Mouse (Mus musculus) heart, adult 11 months (tissue): ENCODE results near the gene Gm44965.

Experiments used
- DNase-seq: peaks from one replicate; pipeline ENCODE4 v3.0.0; 2022

Gene Gm44965

GRCm38 (mm10) chr6:48627511-48627924 lies 33.8 kb downstream of the Gm44965 start:
- peak; percentile 89 for DNase-seq

DNA sequence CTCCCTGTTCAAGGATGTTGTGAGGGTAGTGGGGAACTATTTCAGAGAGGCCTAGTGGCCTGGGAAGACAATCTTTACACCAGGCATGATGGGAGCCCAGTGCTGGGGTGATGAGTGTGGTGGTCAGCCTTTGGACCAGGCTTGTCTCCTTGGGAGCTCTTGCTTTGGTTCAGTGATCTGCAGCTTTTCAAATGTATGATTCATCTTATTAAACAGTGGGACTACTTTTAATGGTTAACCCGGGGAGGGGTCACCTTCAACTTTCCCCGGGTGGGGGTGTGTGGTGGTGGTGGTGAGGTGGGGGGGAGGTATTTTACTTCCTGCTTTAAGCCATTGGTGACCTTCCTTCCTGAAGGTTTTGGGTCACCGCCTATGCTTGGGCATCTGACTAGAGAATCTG lies 34.6 kb downstream of the Gm44965 start:
- peak; percentile 86 for DNase-seq

DNA sequence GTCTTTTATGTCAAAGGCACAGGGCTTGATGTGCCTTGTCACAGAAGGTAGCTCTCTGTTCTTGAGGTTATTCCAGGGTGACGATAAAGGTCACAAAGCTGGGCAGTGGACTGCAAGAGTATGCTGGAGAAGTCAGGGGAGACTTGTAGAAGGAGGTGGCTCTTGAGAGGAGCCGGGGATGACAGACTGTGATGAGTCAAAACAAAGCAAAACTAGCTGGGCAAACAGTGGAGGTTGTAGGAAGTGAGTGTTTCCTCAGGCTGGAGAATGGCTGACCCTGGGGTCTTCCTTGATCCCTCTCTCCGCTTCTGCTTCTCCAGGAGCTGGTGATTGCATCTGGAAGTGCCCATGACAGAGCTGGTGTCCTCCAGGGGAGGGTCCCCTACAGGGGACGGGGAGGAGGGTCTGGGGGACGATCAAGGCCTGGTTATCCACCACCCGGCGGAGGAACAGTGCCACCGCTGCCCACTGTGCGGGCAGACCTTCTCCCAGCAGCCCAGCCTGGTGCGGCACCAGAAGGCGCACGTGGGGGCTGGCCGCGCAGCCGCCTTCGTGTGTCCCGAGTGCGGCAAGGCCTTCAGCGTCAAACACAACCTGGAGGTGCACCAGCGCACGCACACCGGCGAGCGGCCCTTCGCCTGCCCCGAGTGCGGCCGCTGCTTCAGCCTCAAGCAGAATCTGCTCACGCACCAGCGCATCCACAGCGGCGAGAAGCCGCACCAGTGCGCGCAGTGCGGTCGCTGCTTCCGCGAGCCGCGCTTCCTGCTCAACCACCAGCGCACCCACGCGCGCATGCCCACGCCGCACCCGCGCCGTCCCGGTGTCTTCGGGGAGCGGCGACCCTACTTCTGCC lies 35.3 kb downstream of the Gm44965 start:
- peak; percentile 93 for DNase-seq

- peak; percentile 93 for DNase-seq
Observed at GRCm38 (mm10) chr6:48629661-48630034, 35.9 kb downstream of the Gm44965 start.

DNA sequence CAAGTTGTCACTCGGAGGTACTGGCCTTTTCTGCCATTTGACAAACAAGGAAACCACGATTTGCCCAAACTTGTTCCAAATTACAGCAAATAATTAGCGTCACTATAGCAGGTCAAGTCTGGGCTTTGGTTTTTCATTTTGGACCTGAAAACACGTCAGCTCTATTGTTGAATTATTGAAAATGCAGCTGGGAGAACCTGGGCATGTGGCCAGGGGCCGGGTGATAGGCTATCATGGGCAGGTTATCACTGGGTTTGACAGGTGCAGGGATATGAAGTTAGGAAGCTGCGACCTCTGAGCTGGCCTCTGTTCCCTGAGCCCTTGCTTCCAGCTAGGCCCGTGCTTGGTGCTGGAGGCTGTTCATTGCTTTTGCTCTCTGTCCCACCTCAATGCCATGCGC lies 37.1 kb downstream of the Gm44965 start:
- DNase-seq = peak; percentile 83

DNA sequence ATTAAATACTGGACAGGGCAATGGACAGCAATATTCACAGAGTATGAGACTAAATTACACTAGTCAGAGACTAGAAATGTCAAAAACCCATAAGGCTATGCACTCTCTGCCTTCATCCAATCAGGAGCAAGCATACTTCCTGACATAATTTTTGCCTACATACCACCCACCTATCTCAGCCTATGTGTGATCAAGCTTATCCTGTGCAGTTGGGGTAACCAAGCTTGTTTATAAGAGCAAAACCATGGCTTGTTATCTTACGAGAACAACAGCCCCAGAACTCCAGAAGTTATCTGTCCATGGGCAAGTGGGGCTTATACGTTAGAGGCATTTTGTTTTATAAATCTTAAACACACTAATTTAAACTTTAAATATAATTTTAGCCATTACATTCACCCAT lies 41.4 kb downstream of the Gm44965 start:
- DNase-seq = peak; percentile 35

DNA sequence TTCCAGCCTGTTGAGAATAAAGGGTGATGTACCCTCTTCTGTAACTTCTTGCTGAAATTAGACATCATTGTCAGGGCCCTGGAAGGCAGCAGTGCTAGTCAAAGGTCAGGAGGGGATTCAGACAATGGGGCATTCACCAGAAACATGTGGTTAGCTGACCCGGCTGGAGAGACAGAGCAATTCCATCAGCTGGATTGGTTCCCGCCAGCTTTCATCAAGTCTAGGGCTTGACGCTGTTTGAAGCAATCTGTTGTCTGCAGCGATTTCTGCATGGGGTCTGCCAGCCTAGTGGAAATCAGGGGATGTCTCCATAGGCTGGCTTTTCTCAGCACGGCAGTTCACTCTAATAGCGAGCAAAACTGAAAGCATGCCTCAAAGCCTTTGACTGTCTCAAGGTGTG lies 42.8 kb downstream of the Gm44965 start:
- peak; percentile 94 for DNase-seq

DNA sequence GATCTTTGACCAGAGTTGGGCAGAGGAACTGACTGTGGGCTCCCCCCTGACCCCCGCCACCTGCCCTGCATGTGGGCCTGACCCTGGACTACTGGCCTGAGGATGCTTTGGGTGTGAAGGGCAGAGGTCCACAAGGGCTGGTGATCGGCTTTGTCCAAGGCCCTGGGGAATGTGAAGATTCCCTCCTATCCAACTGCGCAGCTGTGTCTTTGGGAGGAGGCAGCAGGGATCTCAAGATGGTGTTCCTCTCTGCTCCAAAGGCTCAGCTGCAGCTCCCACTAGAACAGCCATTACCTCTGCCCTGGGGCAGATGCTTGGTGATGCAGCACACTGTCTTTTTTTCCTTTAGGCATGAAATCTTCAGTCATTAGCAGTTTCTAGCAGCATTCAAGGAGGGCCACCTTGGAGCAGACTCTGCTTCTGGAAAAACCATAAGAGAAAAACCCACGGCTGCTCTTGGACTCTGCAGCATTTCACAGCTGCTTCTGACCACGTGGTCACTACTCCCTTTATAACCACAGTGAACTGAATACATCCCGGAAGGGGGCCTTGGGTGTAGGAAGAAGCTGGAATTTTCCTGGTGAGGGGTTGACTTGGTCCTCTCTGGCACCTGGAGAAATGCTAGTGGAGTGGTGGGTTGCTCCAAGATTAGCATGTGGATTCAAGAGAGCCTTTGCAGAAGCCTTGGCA lies 44.2 kb downstream of the Gm44965 start:
- DNase-seq = peak; percentile 96

- DNase-seq = no peak
Observed at GRCm38 (mm10) chr6:48638553-48638952, 44.8 kb downstream of the Gm44965 start.

DNA sequence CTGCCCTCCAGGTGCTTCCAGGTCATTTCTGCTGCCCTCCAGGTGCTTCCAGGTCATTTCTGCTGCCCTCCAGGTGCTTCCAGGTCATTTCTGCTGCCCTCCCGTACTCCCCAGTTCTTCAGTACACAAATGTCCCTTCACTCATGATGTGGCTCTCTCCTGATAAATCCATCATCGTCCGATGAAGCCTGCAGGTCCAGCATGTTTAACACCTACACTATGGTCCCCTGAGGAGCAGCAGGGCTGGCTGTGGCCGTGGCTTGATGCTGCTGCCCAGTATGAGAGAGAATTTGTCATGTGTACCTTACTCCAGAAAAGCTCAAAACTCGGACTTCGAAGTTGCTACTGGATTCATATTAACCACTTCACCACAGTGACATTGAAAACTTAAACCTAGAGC lies 47.6 kb downstream of the Gm44965 start:
- DNase-seq = peak; percentile 71

DNA sequence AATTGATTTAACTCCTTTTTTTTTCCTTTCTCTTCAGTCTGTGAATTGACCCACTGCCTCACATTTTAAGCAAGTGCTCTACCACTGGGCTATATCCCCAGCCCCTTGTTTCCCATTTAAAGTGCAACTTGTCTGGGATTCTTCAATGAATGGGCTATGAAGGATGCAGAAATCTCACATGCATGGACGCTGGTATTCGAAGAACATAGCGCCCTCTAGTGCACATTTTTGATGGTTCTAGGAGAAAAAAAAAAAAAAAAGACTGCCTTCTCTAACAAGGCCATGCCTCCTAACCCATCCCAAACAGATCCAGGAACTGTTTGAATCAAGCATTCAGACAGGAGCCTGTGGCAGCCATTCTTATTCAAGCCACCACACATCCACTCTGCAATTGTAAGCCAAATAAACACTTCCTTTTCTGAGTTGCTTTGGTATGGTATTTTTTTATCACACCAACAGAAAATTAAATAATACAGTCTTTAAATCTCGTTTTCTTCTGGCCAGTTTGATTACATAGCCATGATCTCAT lies 49.1 kb downstream of the Gm44965 start:
- DNase-seq = peak; percentile 84

GRCm38 (mm10) chr6:48645660-48646308 lies 52.0 kb downstream of the Gm44965 start:
- DNase-seq = peak; percentile 96

DNA sequence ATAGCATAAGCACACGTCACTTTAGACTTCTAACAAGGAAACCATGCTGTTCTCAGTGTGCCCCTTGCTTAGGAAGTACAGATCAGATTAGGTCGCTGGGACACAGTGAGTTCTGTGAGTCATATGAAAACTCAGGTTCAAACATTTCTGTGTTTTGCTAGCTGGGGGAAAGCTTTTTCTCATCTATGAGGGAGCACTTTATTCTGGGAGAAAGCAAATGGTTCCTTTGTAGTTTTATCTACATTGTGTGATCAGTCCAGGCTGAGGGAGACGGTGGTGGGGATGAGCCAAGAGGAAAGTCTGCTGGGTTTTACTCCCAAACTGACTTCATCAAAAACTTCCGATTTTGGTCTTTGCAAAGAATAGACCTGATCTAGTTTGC lies 52.6 kb downstream of the Gm44965 start:
- DNase-seq = peak; percentile 72

DNA sequence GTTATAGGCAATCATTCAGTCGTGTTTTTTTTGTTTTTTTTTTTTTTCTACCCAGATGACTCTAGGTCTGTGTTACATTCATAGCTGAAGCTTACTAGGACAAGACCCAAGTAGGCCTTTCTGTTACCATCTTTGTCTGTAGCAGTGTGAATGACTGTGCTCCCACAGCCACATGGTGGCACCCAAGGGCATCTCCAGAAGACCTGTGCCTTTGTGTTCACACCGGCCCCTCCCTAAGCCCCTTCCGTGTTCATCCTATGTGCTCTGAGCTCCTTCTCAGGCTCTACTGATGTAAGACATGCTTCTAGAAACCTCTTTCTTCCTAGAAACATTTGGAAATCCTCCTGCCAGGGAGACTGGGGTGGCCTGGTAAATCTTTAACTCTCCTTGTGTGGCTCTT lies 53.3 kb downstream of the Gm44965 start, which contains the start of gene Gimap8:
Gene Gimap8, plus strand, starts transcription at position 240 of the 400 bp plus-strand sequence.
- peak; percentile 97 for DNase-seq

GRCm38 (mm10) chr6:48647611-48648010 lies 53.9 kb downstream of the Gm44965 start:
- DNase-seq = peak; percentile 85

DNA sequence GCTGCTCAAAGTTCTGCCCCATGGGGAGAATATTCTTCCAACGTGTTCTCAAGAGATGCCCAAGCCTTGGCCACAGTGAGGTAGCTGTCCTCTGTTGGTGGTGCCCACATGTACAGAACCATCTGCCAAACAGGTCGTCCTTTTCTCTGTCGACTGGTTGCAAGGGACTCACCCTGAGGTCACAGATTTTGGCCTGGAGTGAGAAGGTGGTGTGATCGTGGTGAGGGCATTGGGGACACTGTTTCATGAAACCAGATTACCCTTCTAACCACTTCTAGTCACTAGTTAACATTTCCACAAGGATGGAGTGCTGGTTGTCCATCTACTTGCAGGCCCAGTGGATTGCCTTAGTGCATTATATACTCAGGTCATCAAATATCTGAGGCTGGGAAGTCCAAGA lies 55.0 kb downstream of the Gm44965 start:
- peak; percentile 84 for DNase-seq

GRCm38 (mm10) chr6:48650041-48650440 lies 56.3 kb downstream of the Gm44965 start:
- peak; percentile 75 for DNase-seq

DNA sequence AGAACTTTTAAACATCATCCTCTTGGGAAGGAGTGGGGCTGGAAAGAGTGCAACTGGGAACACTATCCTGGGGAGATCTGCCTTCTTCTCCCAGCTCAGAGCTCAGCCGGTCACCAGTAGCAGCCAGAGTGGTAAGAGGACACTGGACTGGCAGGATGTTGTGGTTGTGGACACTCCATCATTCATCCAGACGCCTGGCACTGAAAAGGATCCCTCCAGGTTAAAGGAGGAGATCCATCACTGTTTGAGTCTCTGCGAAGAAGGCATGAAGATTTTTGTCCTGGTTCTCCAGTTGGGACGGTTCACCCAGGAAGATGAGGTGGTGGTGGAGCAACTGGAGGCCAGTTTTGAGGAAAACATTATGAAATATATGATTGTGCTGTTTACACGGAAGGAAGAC lies 65.0 kb downstream of the Gm44965 start:
- peak; percentile 73 for DNase-seq

- no peak for DNase-seq
Observed at GRCm38 (mm10) chr6:48664750-48665149, 71.0 kb downstream of the Gm44965 start.

- DNase-seq = peak; percentile 85
Observed at GRCm38 (mm10) chr6:48665471-48665870, 71.7 kb downstream of the Gm44965 start.

DNA sequence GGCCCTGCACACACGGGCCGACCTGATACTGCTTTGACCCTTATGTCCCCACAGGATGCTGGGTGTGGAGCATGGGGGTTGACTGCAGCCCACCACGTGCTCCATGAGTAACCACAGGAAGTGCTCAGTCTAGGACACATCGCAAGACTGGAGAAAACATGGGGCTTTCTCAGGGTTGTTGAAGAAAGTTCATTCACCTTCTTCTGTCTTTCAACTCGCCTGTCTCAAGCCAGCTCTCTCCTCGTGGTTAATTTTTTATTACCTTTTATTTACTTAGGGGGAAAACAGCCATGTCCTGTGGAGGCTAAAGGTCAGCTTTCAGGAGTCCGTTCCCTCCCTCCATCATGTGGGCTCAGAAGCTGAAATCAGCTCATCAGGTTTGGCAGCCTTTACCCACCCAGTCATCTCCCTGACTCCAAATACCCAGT lies 72.4 kb downstream of the Gm44965 start:
- peak; percentile 77 for DNase-seq

GRCm38 (mm10) chr6:48668022-48668421 lies 74.3 kb downstream of the Gm44965 start:
- DNase-seq = peak; percentile 71
